Mouse (Mus musculus): ENCODE results near the gene Nnat. TPM values are rescaled to one million over a fixed set of nuclear protein-coding genes. Genes with fewer than 3 reads are reported as not detected.
A peak's percentile ranks its signal among the peaks of the same experiment; 100 is the strongest.

Gene Nnat
- polyA plus RNA-seq, 1 experiment from 2014 or later, result 2,785 TPM

DNA sequence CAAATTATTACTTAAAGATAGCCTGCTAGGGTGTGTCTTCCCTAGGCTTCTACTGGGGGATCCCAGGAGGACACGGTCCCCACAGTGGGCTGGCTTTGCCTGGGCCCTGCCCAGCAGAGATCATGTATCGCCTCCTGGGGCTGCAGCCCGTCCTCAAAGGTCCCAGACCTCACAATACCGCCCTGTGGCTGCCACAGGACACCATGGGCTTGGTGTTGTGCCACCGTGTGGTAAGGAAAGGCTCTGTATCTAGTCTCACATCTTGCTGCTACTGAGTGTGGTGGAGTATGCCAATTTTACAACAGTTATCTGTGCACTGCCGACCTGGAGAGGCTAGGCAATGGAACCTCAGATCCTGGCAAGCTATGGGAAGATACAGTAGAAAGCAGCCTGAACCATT lies 1.4 kb upstream of the Nnat start:
- H3K9ac ChIP-seq (ENCODE audit: low read length), result no peak overlapping the region
- no peaks in the 10 kb centered on the region for H3K27me3 ChIP-seq (ENCODE audit: control insufficient read depth, insufficient read depth, low read length)
- ATAC-seq (replicated peaks; ENCODE audit: low FRiP score) (no peak), DNase-seq (ENCODE audit: low spot score) (no peak)
- no peak overlapping the region for H3K4me3 ChIP-seq (ENCODE audit: low read depth, low read length)
- H3K27ac ChIP-seq (ENCODE audit: low read depth, low read length), result no peak overlapping the region
- WGBS, result 48% methylated on average over 6 of the region's 6 CpGs
- peaks cover 29% of the 10 kb centered on the region for H3K36me3 ChIP-seq (ENCODE audit: control insufficient read depth, insufficient read depth, low read length)
- H3K4me1 ChIP-seq (replicated peaks; ENCODE audit: control insufficient read depth, insufficient read depth, low read length), result peaks cover 2% of the 10 kb centered on the region; the same call in 1 of the 2 replicates
- H3K4me2 ChIP-seq (ENCODE audit: low read depth, low read length, severe bottlenecking), result no peak overlapping the region
- H3K9me3 ChIP-seq (ENCODE audit: control insufficient read depth, low read length), result peaks cover 26% of the 10 kb centered on the region

DNA sequence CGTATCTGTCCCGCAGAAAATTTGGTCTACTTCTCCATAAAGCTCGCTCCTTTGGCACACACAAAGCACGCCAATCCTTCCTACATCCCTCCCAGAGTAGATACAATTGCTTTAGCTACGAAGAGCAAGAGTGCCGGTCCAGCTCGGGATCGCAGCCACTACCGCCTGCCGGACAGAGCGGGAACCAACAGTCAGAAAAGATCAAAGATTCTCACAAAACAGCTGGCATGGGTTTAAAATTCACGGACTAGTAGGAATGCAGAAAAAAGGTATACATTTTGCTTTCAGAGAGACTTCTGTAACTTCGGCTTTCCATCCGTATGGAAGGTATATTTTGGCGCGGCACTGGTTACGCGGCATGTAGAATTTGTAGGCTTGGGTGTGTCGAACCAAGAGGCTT lies 438 bp upstream of the Nnat start:
- peaks cover 26% of the 10 kb centered on the region for H3K9me3 ChIP-seq (ENCODE audit: control insufficient read depth, low read length)
- peaks cover 4% of the 10 kb centered on the region; the same call in 1 of the 2 replicates for H3K4me1 ChIP-seq (replicated peaks; ENCODE audit: control insufficient read depth, insufficient read depth, low read length)
- H3K27ac ChIP-seq (ENCODE audit: low read depth, low read length), result peak overlapping the region; percentile 84; the same call in 1 of the 2 replicates
- H3K27me3 ChIP-seq (ENCODE audit: control insufficient read depth, insufficient read depth, low read length), result no peaks in the 10 kb centered on the region
- H3K36me3 ChIP-seq (ENCODE audit: control insufficient read depth, insufficient read depth, low read length), result peaks cover 29% of the 10 kb centered on the region
- H3K4me3 ChIP-seq (ENCODE audit: low read depth, low read length), result peak overlapping the region; percentile 61; the same call in 1 of the 2 replicates
- WGBS, result 58% methylated on average over 19 of the region's 19 CpGs
- peak overlapping the region; percentile 23; the same call in 1 of the 2 replicates for H3K9ac ChIP-seq (ENCODE audit: low read length)
- ATAC-seq (replicated peaks; ENCODE audit: low FRiP score) (no peak), DNase-seq (ENCODE audit: low spot score) (no peak)
- H3K4me2 ChIP-seq (ENCODE audit: low read depth, low read length, severe bottlenecking), result peak overlapping the region; percentile 40

DNA sequence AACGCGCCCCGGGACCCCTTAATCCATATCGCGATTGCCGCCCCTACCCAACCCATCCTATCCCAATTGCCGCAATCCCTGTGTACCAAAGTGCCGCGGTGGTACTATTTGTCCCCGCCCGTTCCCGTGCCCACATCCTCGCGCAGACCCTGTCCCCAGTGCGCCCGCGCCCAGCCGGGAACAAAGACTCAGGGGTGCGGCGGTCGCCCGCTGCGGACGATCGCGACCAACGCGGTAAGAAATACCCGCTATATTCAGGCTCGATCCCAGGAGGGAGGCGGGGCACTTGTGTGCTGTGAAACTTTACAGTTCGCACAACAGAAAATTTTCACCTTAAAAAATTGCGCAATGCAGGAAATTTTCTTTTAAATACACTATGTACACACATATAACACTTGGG lies 424 bp downstream of the Nnat start:
- Histone ChIP-seq H3K4me1 (replicated peaks; ENCODE audit: control insufficient read depth, insufficient read depth, low read length) (peaks cover 8% of the 10 kb centered on the region; the same call in 1 of the 2 replicates), H3K9me3 (ENCODE audit: control insufficient read depth, low read length) (peaks cover 26% of the 10 kb centered on the region), H3K36me3 (ENCODE audit: control insufficient read depth, insufficient read depth, low read length) (peaks cover 29% of the 10 kb centered on the region), H3K27ac (ENCODE audit: low read depth, low read length) (peak overlapping the region; percentile 84), H3K27me3 (ENCODE audit: control insufficient read depth, insufficient read depth, low read length) (no peaks in the 10 kb centered on the region), H3K4me3 (ENCODE audit: low read depth, low read length) (peak overlapping the region; percentile 61), H3K9ac (ENCODE audit: low read length) (peak overlapping the region; percentile 89), H3K4me2 (ENCODE audit: low read depth, low read length, severe bottlenecking) (peak overlapping the region; percentile 63; the same call in 1 of the 2 replicates)
- DNase-seq (ENCODE audit: low spot score) (no peak), ATAC-seq (replicated peaks; ENCODE audit: low FRiP score) (peak; percentile 27)
- WGBS, result 36% methylated on average over 33 of the region's 33 CpGs

- Histone ChIP-seq H3K9me3 (ENCODE audit: control insufficient read depth, low read length) (peaks cover 26% of the 10 kb centered on the region), H3K9ac (ENCODE audit: low read length) (peak overlapping the region; percentile 63), H3K27me3 (ENCODE audit: control insufficient read depth, insufficient read depth, low read length) (no peaks in the 10 kb centered on the region), H3K4me3 (ENCODE audit: low read depth, low read length) (peak overlapping the region; percentile 61), H3K4me1 (replicated peaks; ENCODE audit: control insufficient read depth, insufficient read depth, low read length) (peaks cover 8% of the 10 kb centered on the region; the same call in 1 of the 2 replicates), H3K4me2 (ENCODE audit: low read depth, low read length, severe bottlenecking) (peak overlapping the region; percentile 63), H3K27ac (ENCODE audit: low read depth, low read length) (peak overlapping the region; percentile 84), H3K36me3 (ENCODE audit: control insufficient read depth, insufficient read depth, low read length) (peaks cover 29% of the 10 kb centered on the region)
- 55% methylated on average over 27 of the region's 27 CpGs for WGBS
- ATAC-seq (replicated peaks; ENCODE audit: low FRiP score) (peak; percentile 66), DNase-seq (ENCODE audit: low spot score) (peak; percentile 89)
Measured at GRCm38 (mm10) chr2:157561165-157561836, 1.4 kb downstream of the Nnat start.

DNA sequence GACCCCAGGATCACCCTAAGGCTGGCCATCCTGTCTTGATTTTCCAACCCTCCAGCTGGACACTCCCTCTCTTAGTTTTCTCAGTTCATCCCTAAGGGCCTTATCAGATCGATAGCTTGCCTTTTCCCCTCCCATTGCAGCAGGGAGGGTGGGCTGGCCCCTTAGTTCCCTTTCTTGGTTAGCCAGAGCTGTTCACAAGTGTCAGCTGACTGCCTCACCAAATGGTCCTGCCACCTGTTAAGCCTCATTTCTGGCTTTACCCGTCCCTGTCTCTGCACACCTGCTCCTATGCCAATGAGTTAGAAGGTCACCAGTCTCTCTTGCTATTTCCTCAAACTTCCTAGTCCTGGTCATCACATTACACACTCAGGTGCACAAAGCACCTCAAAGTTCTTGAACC lies 3.2 kb downstream of the Nnat start:
- ATAC-seq (replicated peaks; ENCODE audit: low FRiP score) (no peak), DNase-seq (ENCODE audit: low spot score) (no peak)
- Histone ChIP-seq H3K9me3 (ENCODE audit: control insufficient read depth, low read length) (peaks cover 26% of the 10 kb centered on the region), H3K27ac (ENCODE audit: low read depth, low read length) (peak overlapping the region; percentile 59), H3K4me1 (replicated peaks; ENCODE audit: control insufficient read depth, insufficient read depth, low read length) (peaks cover 8% of the 10 kb centered on the region; the same call in 1 of the 2 replicates), H3K4me2 (ENCODE audit: low read depth, low read length, severe bottlenecking) (0 out of 2 replicates have a peak overlapping the region, but pooled peaks have one; percentile 5), H3K27me3 (ENCODE audit: control insufficient read depth, insufficient read depth, low read length) (no peaks in the 10 kb centered on the region), H3K4me3 (ENCODE audit: low read depth, low read length) (no peak overlapping the region), H3K9ac (ENCODE audit: low read length) (no peak overlapping the region), H3K36me3 (ENCODE audit: control insufficient read depth, insufficient read depth, low read length) (peaks cover 23% of the 10 kb centered on the region)
- WGBS, result 66% methylated on average over 2 of the region's 2 CpGs

DNA sequence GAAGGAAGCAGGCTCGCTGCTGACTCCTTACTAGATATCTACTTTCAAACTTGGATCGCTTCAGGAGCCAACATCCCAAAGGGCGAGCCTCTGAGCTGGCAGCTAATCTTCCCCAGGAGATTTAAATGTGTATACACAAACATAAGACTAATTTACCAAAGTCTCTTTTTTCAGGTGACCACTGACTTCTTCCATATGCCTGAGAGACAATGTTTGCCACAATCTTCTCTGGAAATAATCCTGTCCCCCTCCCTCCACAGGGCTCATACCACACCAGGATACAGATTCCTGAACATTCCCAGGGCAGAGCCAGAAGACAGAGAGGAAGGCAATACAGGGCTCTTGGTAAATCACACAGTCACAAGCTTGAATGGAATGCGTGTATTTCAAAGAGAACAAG lies 4.8 kb downstream of the Nnat start:
- H3K27me3 ChIP-seq (ENCODE audit: control insufficient read depth, insufficient read depth, low read length), result no peaks in the 10 kb centered on the region
- peaks cover 15% of the 10 kb centered on the region for H3K36me3 ChIP-seq (ENCODE audit: control insufficient read depth, insufficient read depth, low read length)
- H3K9ac ChIP-seq (ENCODE audit: low read length), result no peak overlapping the region; the same call in 1 of the 2 replicates
- no peak overlapping the region for H3K27ac ChIP-seq (ENCODE audit: low read depth, low read length)
- H3K4me1 ChIP-seq (replicated peaks; ENCODE audit: control insufficient read depth, insufficient read depth, low read length), result peaks cover 12% of the 10 kb centered on the region
- no peak for DNase-seq (ENCODE audit: low spot score)
- peak overlapping the region; percentile 88 for H3K4me2 ChIP-seq (ENCODE audit: low read depth, low read length, severe bottlenecking)
- peaks cover 15% of the 10 kb centered on the region for H3K9me3 ChIP-seq (ENCODE audit: control insufficient read depth, low read length)
- ATAC-seq (replicated peaks; ENCODE audit: low FRiP score), result no peak
- WGBS, result 74% methylated on average over 4 of the region's 4 CpGs
- peak overlapping the region; percentile 97 for H3K4me3 ChIP-seq (ENCODE audit: low read depth, low read length)

DNA sequence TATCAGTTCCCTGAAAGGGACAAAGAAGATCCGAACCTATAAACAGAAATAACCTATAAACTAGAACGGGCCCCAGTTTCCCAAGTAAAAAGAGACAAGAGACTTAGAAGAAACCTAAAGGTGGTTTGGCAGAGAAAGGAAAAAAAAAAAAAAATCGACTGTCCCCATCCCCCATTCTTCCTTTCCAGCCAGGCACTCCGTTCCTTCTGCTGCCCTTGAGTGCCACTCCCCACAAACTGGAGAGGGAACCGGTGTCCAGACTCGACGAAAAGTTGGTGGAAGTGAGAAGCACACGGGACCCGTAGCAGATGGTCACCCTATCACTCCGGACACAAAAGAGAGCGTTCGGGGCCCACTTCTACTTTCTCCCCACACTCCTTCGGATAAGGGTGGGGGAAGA lies 5.6 kb downstream of the Nnat start:
- 7% methylated on average over 13 of the region's 13 CpGs for WGBS
- peaks cover 12% of the 10 kb centered on the region for H3K4me1 ChIP-seq (replicated peaks; ENCODE audit: control insufficient read depth, insufficient read depth, low read length)

GRCm38 (mm10) chr2:157565898-157566259 lies 6.0 kb downstream of the Nnat start:
- Histone ChIP-seq H3K4me1 (replicated peaks; ENCODE audit: control insufficient read depth, insufficient read depth, low read length) (peaks cover 12% of the 10 kb centered on the region), H3K4me2 (ENCODE audit: low read depth, low read length, severe bottlenecking) (peak overlapping the region; percentile 88), H3K9ac (ENCODE audit: low read length) (peak overlapping the region; percentile 94), H3K27ac (ENCODE audit: low read depth, low read length) (peak overlapping the region; percentile 92), H3K9me3 (ENCODE audit: control insufficient read depth, low read length) (peaks cover 10% of the 10 kb centered on the region), H3K4me3 (ENCODE audit: low read depth, low read length) (peak overlapping the region; percentile 97), H3K27me3 (ENCODE audit: control insufficient read depth, insufficient read depth, low read length) (no peaks in the 10 kb centered on the region), H3K36me3 (ENCODE audit: control insufficient read depth, insufficient read depth, low read length) (peaks cover 11% of the 10 kb centered on the region)
- ATAC-seq (replicated peaks; ENCODE audit: low FRiP score), result peak; percentile 13
- WGBS, result 0% methylated on average over 35 of the region's 35 CpGs
- no peak for DNase-seq (ENCODE audit: low spot score)

More for the DNA sequence above, 5.6 kb downstream of the Nnat start:
- Histone ChIP-seq H3K4me2 (ENCODE audit: low read depth, low read length, severe bottlenecking) (peak overlapping the region; percentile 88), H3K27ac (ENCODE audit: low read depth, low read length) (peak overlapping the region; percentile 92; the same call in 1 of the 2 replicates), H3K27me3 (ENCODE audit: control insufficient read depth, insufficient read depth, low read length) (no peaks in the 10 kb centered on the region), H3K9ac (ENCODE audit: low read length) (peak overlapping the region; percentile 94), H3K4me3 (ENCODE audit: low read depth, low read length) (peak overlapping the region; percentile 97), H3K9me3 (ENCODE audit: control insufficient read depth, low read length) (peaks cover 10% of the 10 kb centered on the region), H3K36me3 (ENCODE audit: control insufficient read depth, insufficient read depth, low read length) (peaks cover 11% of the 10 kb centered on the region)
- ATAC-seq (replicated peaks; ENCODE audit: low FRiP score), result no peak
- DNase-seq (ENCODE audit: low spot score), result no peak

All from forebrain, embryonic 11.5 days (tissue).